Comparison of ENCODE assay signal across 7 mouse cellular contexts in genomic region chr6:29717541-29717940, GRCm38 (mm10). TPM values are rescaled to one million over a fixed set of nuclear protein-coding genes. Genes with fewer than 3 reads are reported as not detected.
DNase-seq lines count a peak whose midpoint lies in the region; ATAC-seq and TF ChIP-seq lines count a peak whose summit lies in the region.

No protein-coding gene starts in this region.

- H3K4me2 ChIP-seq in kidney, embryonic 15.5 days, result peak overlapping the region; percentile 60; the same call in 1 of the 2 replicates
- peak overlapping the region; percentile 51 for H3K4me2 ChIP-seq in embryonic facial prominence, embryonic 12.5 days (replicated peaks)
- H3K4me2 ChIP-seq in limb, embryonic 13.5 days (replicated peaks), result peak overlapping the region; percentile 61

- no peak for ATAC-seq in kidney, embryonic 15.5 days (replicated peaks; ENCODE audit: low FRiP score)
- ATAC-seq in embryonic facial prominence, embryonic 12.5 days (ENCODE audit: insufficient number of reproducible peaks, insufficient read depth, low FRiP score, low TSS enrichment), result no peak
- ATAC-seq in limb, embryonic 13.5 days (ENCODE audit: low FRiP score, low read depth), result no peak
- ATAC-seq in inflammation-experienced regulatory T-cells, adult 6 months, result no peak

- H3K9ac ChIP-seq in kidney, embryonic 15.5 days, result no peak overlapping the region
- H3K9ac ChIP-seq in embryonic facial prominence, embryonic 12.5 days, result no peak overlapping the region
- H3K9ac ChIP-seq in limb, embryonic 13.5 days, result peak overlapping the region; percentile 56; the same call in 1 of the 2 replicates

- H3K9me3 ChIP-seq in kidney, embryonic 15.5 days (replicated peaks), result no peaks in the 10 kb centered on the region
- no peaks in the 10 kb centered on the region for H3K9me3 ChIP-seq in embryonic facial prominence, embryonic 12.5 days
- no peaks in the 10 kb centered on the region for H3K9me3 ChIP-seq in limb, embryonic 13.5 days

- WGBS in kidney, embryonic 15.5 days, result 64% methylated on average over 10 of the region's 10 CpGs
- 62% methylated on average over 10 of the region's 10 CpGs for WGBS in embryonic facial prominence, embryonic 12.5 days
- 63% methylated on average over 10 of the region's 10 CpGs for WGBS in limb, embryonic 13.5 days

- peaks cover 23% of the 10 kb centered on the region for H3K4me1 ChIP-seq in kidney, embryonic 15.5 days
- H3K4me1 ChIP-seq in cortical plate, adult 2 months (ENCODE audit: control insufficient read depth, insufficient read depth, low read length), result peaks cover 8% of the 10 kb centered on the region
- peaks cover 17% of the 10 kb centered on the region for H3K4me1 ChIP-seq in embryonic facial prominence, embryonic 12.5 days
- peaks cover 38% of the 10 kb centered on the region for H3K4me1 ChIP-seq in limb, embryonic 13.5 days

- no peak for DNase-seq in kidney, postnatal 4 days
- DNase-seq in gastrocnemius, postnatal 10 days, result no peak

- no peak overlapping the region for H3K4me3 ChIP-seq in kidney, embryonic 15.5 days (replicated peaks)
- no peak overlapping the region for H3K4me3 ChIP-seq in cortical plate, adult 2 months (ENCODE audit: insufficient read depth, low read length)
- no peak overlapping the region for H3K4me3 ChIP-seq in embryonic facial prominence, embryonic 12.5 days
- no peak overlapping the region for H3K4me3 ChIP-seq in limb, embryonic 13.5 days

- H3K27ac ChIP-seq in kidney, embryonic 15.5 days, result no peak overlapping the region
- H3K27ac ChIP-seq in cortical plate, adult 2 months (ENCODE audit: insufficient read depth, low read length), result peak overlapping the region; percentile 32; the same call in 1 of the 2 replicates
- no peak overlapping the region; the same call in 1 of the 2 replicates for H3K27ac ChIP-seq in embryonic facial prominence, embryonic 12.5 days
- peak overlapping the region; percentile 78; the same call in 1 of the 2 replicates for H3K27ac ChIP-seq in limb, embryonic 13.5 days

- H3K27me3 ChIP-seq in kidney, embryonic 15.5 days, result peaks cover 6% of the 10 kb centered on the region; the same call in 1 of the 2 replicates
- no peaks in the 10 kb centered on the region for H3K27me3 ChIP-seq in embryonic facial prominence, embryonic 12.5 days
- no peaks in the 10 kb centered on the region for H3K27me3 ChIP-seq in limb, embryonic 13.5 days

- TF ChIP-seq CTCF in cortical plate, adult 2 months (IDR thresholded peaks at IDR 0.05; ENCODE audit: extremely low read depth, insufficient read depth, low read length), result no peak

- no peaks in the 10 kb centered on the region for H3K36me3 ChIP-seq in kidney, embryonic 15.5 days
- no peaks in the 10 kb centered on the region for H3K36me3 ChIP-seq in embryonic facial prominence, embryonic 12.5 days
- H3K36me3 ChIP-seq in limb, embryonic 13.5 days, result no peaks in the 10 kb centered on the region

- TF ChIP-seq POLR2A in cortical plate, adult 2 months (IDR thresholded peaks at IDR 0.05; ENCODE audit: extremely low read depth, insufficient read depth, low read length), result no peak

RNA-seq across cellular contexts. Expression of gene Smo, which starts 17.8 kb away (rescaled TPM):
- polyA plus RNA-seq in kidney, embryonic 15.5 days (2015; fragmentation: Nextera tagmentation; extraction: Ambion mirVana), result 50.7 and 55.0 TPM in 2 replicates
- polyA plus RNA-seq in cortical plate, adult 2 months (2012; rRNA removed), result 8.3 and 9.6 TPM in 2 replicates
- polyA plus RNA-seq in embryonic facial prominence, embryonic 12.5 days (2016; fragmentation: Nextera tagmentation; extraction: Ambion mirVana), result 69.1 and 70.5 TPM in 2 replicates
- 55.4 and 58.5 TPM in 2 replicates for polyA plus RNA-seq in limb, embryonic 13.5 days (2015; fragmentation: Nextera tagmentation; extraction: Ambion mirVana)
- total RNA-seq in gastrocnemius, postnatal 10 days (2021), result 10 to 100 TPM; 21.2 to 26.3 TPM
- polyA plus RNA-seq in inflammation-experienced regulatory T-cells, adult 6 months (2017; shearing (Covaris generic)), result not detected

RNA-seq across cellular contexts. Expression of gene Tspan33, which starts 23.5 kb away (rescaled TPM):
- 19.0 and 19.2 TPM in 2 replicates for polyA plus RNA-seq in kidney, embryonic 15.5 days (2015; fragmentation: Nextera tagmentation; extraction: Ambion mirVana)
- 28.8 and 30.1 TPM in 2 replicates for polyA plus RNA-seq in cortical plate, adult 2 months (2012; rRNA removed)
- polyA plus RNA-seq in embryonic facial prominence, embryonic 12.5 days (2016; fragmentation: Nextera tagmentation; extraction: Ambion mirVana), result 4.7 and 5.6 TPM in 2 replicates
- 4.6 and 5.1 TPM in 2 replicates for polyA plus RNA-seq in limb, embryonic 13.5 days (2015; fragmentation: Nextera tagmentation; extraction: Ambion mirVana)
- total RNA-seq in gastrocnemius, postnatal 10 days (2021), result 1 to 10 TPM; 3.1 to 5.1 TPM
- polyA plus RNA-seq in inflammation-experienced regulatory T-cells, adult 6 months (2017; shearing (Covaris generic)), result under 1 TPM in 2 of 3 experiments, not detected in 1; 0.12 to 0.39 TPM

RNA-seq across cellular contexts. Expression of gene Ahcyl2, which starts 50.3 kb away (rescaled TPM):
- 16.1 and 16.5 TPM in 2 replicates for polyA plus RNA-seq in kidney, embryonic 15.5 days (2015; fragmentation: Nextera tagmentation; extraction: Ambion mirVana)
- 112 and 117 TPM in 2 replicates for polyA plus RNA-seq in cortical plate, adult 2 months (2012; rRNA removed)
- 20.5 and 21.4 TPM in 2 replicates for polyA plus RNA-seq in embryonic facial prominence, embryonic 12.5 days (2016; fragmentation: Nextera tagmentation; extraction: Ambion mirVana)
- 17.9 and 20.2 TPM in 2 replicates for polyA plus RNA-seq in limb, embryonic 13.5 days (2015; fragmentation: Nextera tagmentation; extraction: Ambion mirVana)
- total RNA-seq in gastrocnemius, postnatal 10 days (2021), result 10 to 100 TPM in 1 of 2 experiments, 1 to 10 TPM in 1; 8.8 to 11.8 TPM
- polyA plus RNA-seq in inflammation-experienced regulatory T-cells, adult 6 months (2017; shearing (Covaris generic)), result 10 to 100 TPM; 28.9 to 79.9 (median 60.8) TPM

Comparison
In these comparisons a context has a peak if more than half of its experiments do, and no peak if none do; other contexts are left out.
1. H3K27ac ChIP-seq: peak in cortical plate, adult 2 months (single experiment) and limb, embryonic 13.5 days (single experiment); none in kidney, embryonic 15.5 days (single experiment) and embryonic facial prominence, embryonic 12.5 days (single experiment).
2. Peak in every context shown above with its lines, with median percentiles within 50 percentile points of each other: H3K4me2 ChIP-seq.